Mouse (Mus musculus): Measurements from ENCODE around the gene Agap1. TPM values are rescaled to one million over a fixed set of nuclear protein-coding genes. Genes with fewer than 3 reads are reported as not detected.

The Agap1 gene
- polyA plus RNA-seq, 1 experiment from 2014 or later, result 8.8 TPM

DNA sequence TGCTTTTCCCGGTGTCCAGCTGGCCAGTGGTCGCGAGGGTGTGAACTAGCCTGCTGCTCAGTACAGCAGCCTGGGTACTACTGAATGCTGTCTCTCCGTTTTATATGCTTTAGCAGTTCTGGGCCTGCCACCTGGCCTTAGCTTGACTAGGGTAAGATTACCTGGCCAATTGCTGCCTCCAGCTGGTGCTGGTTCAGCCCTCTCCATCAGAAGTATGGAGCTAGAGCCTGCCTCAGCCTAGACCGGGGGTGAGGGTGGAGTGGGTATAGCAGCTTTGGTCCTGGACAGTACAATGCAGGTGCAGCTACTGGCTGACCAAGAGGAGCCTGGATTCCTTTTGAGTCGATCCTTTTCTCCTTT lies 127.1 kb downstream of the Agap1 start:
- Histone ChIP-seq H3K36me3 (ENCODE audit: inconsistent target) (no peaks in the 10 kb centered on the region), H3K4me3 (ENCODE audit: inconsistent target) (no peak overlapping the region), H3K27ac (no peak overlapping the region), H3K79me2 (ENCODE audit: inconsistent target) (peaks cover 4% of the 10 kb centered on the region; the same call in 1 of the 2 replicates)
- WGBS (ENCODE audit: missing documents), result 61% methylated on average over 6 of the region's 6 CpGs

- no peak overlapping the region for H3K4me3 ChIP-seq (ENCODE audit: inconsistent target)
- H3K79me2 ChIP-seq (ENCODE audit: inconsistent target), result peaks cover 4% of the 10 kb centered on the region; the same call in 1 of the 2 replicates
- no peak overlapping the region for H3K27ac ChIP-seq
- 96% methylated on average over 5 of the region's 5 CpGs for WGBS (ENCODE audit: missing documents)
- no peaks in the 10 kb centered on the region for H3K36me3 ChIP-seq (ENCODE audit: inconsistent target)
These were observed 128.8 kb downstream of the Agap1 start for GRCm38 (mm10) chr1:89583369-89583768.

DNA sequence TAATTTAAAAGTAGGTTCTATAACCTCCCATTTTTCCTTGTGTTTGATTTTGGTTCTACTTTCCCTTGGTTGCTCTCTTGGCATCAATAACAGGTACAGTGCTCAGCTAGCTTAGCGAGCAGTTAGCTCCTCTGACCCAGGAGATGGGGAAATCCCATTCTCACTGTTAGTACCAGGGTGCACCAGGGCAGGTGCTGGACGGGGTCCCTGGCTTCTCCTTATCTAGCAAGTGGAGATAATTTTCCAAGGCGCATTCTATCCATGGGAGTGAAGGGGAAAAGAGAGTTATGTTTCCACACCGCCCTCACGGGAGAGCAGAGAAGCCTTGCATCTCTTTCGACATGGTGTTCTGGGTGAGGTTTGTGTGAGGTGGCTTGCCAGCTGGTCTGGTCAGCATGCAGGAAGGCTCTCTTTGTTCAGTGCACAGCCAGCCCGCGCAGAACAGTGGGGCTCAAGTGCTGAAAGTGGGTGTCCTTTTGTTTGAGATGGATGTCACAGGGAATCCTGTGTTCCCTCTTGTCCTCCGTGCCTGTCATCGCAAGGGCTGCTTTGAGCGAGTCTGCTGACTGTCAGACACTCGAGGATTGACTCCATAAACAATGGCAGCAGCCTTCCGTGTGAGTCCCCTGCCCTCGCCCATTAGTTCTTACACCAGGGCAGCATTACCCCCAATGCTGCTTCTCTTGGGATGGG lies 132.5 kb downstream of the Agap1 start:
- H3K4me3 ChIP-seq (ENCODE audit: inconsistent target), result no peak overlapping the region
- H3K27ac ChIP-seq, result no peak overlapping the region
- no peaks in the 10 kb centered on the region for H3K36me3 ChIP-seq (ENCODE audit: inconsistent target)
- peaks cover 4% of the 10 kb centered on the region; the same call in 1 of the 2 replicates for H3K79me2 ChIP-seq (ENCODE audit: inconsistent target)
- 92% methylated on average over 14 of the region's 14 CpGs for WGBS (ENCODE audit: missing documents)

DNA sequence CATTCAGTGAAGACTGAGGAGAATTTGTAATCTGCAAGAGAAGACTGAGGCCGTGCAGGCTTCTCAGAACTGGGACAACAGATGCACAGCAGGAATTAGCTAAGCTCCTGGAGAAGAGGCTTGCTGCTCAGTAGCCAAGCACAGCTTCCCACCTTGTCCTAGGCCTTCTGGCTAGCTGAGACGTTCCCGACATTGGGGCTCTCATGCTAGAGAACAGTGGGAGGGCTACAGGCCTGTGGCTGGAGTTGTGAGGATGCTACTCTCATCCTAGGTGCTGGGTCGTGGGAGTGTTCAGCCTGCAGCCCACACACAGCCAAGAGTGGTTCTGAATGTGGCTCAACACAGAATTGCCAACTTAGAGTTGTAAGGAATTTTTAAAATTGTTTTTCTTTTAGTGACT lies 133.5 kb downstream of the Agap1 start:
- Histone ChIP-seq H3K79me2 (ENCODE audit: inconsistent target) (peaks cover 4% of the 10 kb centered on the region; the same call in 1 of the 2 replicates), H3K27ac (no peak overlapping the region), H3K36me3 (ENCODE audit: inconsistent target) (no peaks in the 10 kb centered on the region), H3K4me3 (ENCODE audit: inconsistent target) (no peak overlapping the region)
- WGBS (ENCODE audit: missing documents), result 92% methylated on average over 4 of the region's 4 CpGs

GRCm38 (mm10) chr1:89590994-89591393 lies 136.4 kb downstream of the Agap1 start:
- WGBS (ENCODE audit: missing documents), result 98% methylated on average over 7 of the region's 7 CpGs

DNA sequence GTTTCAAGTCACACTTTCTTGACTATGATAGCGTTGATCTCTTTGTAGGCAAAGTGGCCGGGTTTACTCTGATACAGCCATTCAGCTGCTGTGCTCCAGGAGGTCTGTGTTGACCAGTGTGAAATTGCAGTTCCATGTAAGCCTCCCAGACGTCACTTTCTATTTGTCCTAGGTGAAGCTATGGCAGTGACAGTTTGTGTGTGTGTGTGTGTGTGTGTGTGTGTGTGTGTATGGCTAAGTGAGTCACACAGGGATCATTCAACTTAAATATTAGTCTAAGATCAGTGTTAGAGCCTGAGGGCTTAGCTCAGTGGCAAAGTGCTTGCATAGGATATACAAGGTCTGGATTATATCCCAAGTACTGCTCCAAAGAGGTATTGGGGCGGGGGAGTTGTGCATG lies 138.6 kb downstream of the Agap1 start:
- Histone ChIP-seq H3K79me2 (ENCODE audit: inconsistent target) (no peaks in the 10 kb centered on the region), H3K36me3 (ENCODE audit: inconsistent target) (no peaks in the 10 kb centered on the region), H3K27ac (no peak overlapping the region), H3K4me3 (ENCODE audit: inconsistent target) (no peak overlapping the region)
- WGBS (ENCODE audit: missing documents), result 95% methylated on average over 4 of the region's 4 CpGs

More at GRCm38 (mm10) chr1:89590994-89591393, 136.4 kb downstream of the Agap1 start:
- Histone ChIP-seq H3K27ac (no peak overlapping the region), H3K79me2 (ENCODE audit: inconsistent target) (peaks cover 2% of the 10 kb centered on the region; the same call in 1 of the 2 replicates), H3K4me3 (ENCODE audit: inconsistent target) (no peak overlapping the region), H3K36me3 (ENCODE audit: inconsistent target) (no peaks in the 10 kb centered on the region)

GRCm38 (mm10) chr1:89594999-89595398 lies 140.4 kb downstream of the Agap1 start:
- Histone ChIP-seq H3K79me2 (ENCODE audit: inconsistent target) (no peaks in the 10 kb centered on the region), H3K4me3 (ENCODE audit: inconsistent target) (no peak overlapping the region), H3K27ac (no peak overlapping the region), H3K36me3 (ENCODE audit: inconsistent target) (no peaks in the 10 kb centered on the region)
- WGBS (ENCODE audit: missing documents), result 97% methylated on average over 8 of the region's 8 CpGs

GRCm38 (mm10) chr1:89595421-89595820 lies 140.8 kb downstream of the Agap1 start:
- WGBS (ENCODE audit: missing documents), result 98% methylated on average over 7 of the region's 7 CpGs
- Histone ChIP-seq H3K36me3 (ENCODE audit: inconsistent target) (no peaks in the 10 kb centered on the region), H3K27ac (no peak overlapping the region), H3K4me3 (ENCODE audit: inconsistent target) (no peak overlapping the region), H3K79me2 (ENCODE audit: inconsistent target) (no peaks in the 10 kb centered on the region)

- H3K79me2 ChIP-seq (ENCODE audit: inconsistent target), result no peaks in the 10 kb centered on the region
- no peaks in the 10 kb centered on the region for H3K36me3 ChIP-seq (ENCODE audit: inconsistent target)
- H3K27ac ChIP-seq, result no peak overlapping the region
- WGBS (ENCODE audit: missing documents), result 86% methylated on average over 2 of the region's 2 CpGs
- no peak overlapping the region for H3K4me3 ChIP-seq (ENCODE audit: inconsistent target)
These were observed 141.6 kb downstream of the Agap1 start for GRCm38 (mm10) chr1:89596223-89596622.

DNA sequence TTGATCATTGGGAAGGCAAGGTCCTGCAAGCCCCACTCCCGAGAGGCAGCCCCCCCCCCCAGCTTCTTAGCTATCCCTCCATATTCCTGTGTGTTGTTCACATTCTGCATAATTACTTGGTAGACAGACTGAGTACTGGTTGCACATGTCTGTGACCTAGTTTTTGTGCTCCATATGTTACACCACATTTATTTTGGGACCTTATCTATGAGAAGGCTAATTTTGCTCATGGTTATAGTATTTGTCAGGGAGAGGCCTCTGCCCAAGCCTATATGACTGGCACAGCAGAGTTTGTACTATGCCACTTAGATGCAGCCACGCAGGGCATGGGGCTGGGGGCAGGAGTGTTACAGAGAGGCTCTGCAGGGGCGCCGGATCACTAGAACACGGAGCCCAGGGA lies 144.3 kb downstream of the Agap1 start:
- Histone ChIP-seq H3K36me3 (ENCODE audit: inconsistent target) (no peaks in the 10 kb centered on the region), H3K4me3 (ENCODE audit: inconsistent target) (no peak overlapping the region), H3K27ac (no peak overlapping the region), H3K79me2 (ENCODE audit: inconsistent target) (no peaks in the 10 kb centered on the region)
- WGBS (ENCODE audit: missing documents), result 96% methylated on average over 5 of the region's 5 CpGs

- 90% methylated on average over 11 of the region's 11 CpGs for WGBS (ENCODE audit: missing documents)
- Histone ChIP-seq H3K4me3 (ENCODE audit: inconsistent target) (no peak overlapping the region), H3K36me3 (ENCODE audit: inconsistent target) (no peaks in the 10 kb centered on the region), H3K79me2 (ENCODE audit: inconsistent target) (no peaks in the 10 kb centered on the region), H3K27ac (no peak overlapping the region)
These were observed 145.6 kb downstream of the Agap1 start for GRCm38 (mm10) chr1:89599983-89600741.

DNA sequence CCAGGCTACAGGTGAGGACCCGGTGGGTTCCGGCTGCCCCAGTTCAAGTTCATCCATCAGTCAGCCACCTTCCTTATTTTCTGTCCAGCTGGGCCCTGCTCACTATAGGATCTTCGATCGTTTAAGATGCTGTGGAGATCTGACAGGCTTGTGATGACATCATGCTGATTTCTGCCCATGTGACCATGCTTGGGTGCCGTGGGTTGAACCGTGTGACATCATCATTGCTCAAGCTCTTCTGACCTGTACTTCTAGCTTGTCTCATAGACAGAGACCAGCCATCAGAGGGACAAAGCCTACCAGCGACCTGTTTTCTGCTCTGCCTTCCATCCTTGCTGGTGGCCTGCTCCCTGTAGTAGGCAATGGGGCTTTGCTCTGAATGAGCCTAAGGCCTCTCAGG lies 146.7 kb downstream of the Agap1 start:
- WGBS (ENCODE audit: missing documents), result 79% methylated on average over 7 of the region's 7 CpGs
- Histone ChIP-seq H3K79me2 (ENCODE audit: inconsistent target) (no peaks in the 10 kb centered on the region), H3K36me3 (ENCODE audit: inconsistent target) (no peaks in the 10 kb centered on the region), H3K4me3 (ENCODE audit: inconsistent target) (no peak overlapping the region), H3K27ac (no peak overlapping the region)

DNA sequence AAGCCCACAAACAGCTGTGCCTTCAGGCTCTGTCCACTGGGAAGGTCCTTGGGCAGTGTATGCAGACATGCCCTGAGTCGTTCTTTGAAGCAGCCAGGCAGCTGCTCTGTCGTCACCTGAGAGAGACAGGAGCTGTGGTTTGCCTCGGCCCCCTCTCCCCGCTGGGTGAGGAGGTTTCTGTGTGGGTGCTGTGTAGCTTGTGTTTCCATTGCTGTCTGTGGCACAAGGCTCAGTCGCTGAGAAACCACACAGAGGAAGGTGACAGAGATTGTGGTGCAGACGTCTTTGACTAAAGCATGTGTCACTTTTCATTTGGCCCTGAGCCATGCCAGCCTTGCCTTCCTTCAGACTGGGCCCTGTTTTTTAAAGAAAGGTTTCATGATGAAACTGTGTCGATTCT lies 148.3 kb downstream of the Agap1 start:
- Histone ChIP-seq H3K4me3 (ENCODE audit: inconsistent target) (no peak overlapping the region), H3K79me2 (ENCODE audit: inconsistent target) (no peaks in the 10 kb centered on the region), H3K36me3 (ENCODE audit: inconsistent target) (no peaks in the 10 kb centered on the region), H3K27ac (no peak overlapping the region)
- 20% methylated on average over 7 of the region's 7 CpGs for WGBS (ENCODE audit: missing documents)

- H3K4me3 ChIP-seq (ENCODE audit: inconsistent target), result no peak overlapping the region
- 44% methylated on average over 5 of the region's 5 CpGs for WGBS (ENCODE audit: missing documents)
- H3K27ac ChIP-seq, result no peak overlapping the region
- no peaks in the 10 kb centered on the region for H3K36me3 ChIP-seq (ENCODE audit: inconsistent target)
- no peaks in the 10 kb centered on the region for H3K79me2 ChIP-seq (ENCODE audit: inconsistent target)
These were observed 152.0 kb downstream of the Agap1 start for GRCm38 (mm10) chr1:89606612-89607011.

- WGBS (ENCODE audit: missing documents), result 85% methylated on average over 4 of the region's 4 CpGs
- no peaks in the 10 kb centered on the region for H3K36me3 ChIP-seq (ENCODE audit: inconsistent target)
- H3K79me2 ChIP-seq (ENCODE audit: inconsistent target), result no peaks in the 10 kb centered on the region
- no peak overlapping the region for H3K4me3 ChIP-seq (ENCODE audit: inconsistent target)
- H3K27ac ChIP-seq, result no peak overlapping the region
These were observed 154.2 kb downstream of the Agap1 start for GRCm38 (mm10) chr1:89608766-89609165.

Data from macrophage (primary cell).